Mouse (Mus musculus) lung, postnatal 10 days (tissue): ENCODE data around the gene Olfr819.
"Not testable (repeated sequence)": the region's sequence is repeated elsewhere in the genome, so short reads cannot be mapped to it uniquely, and the experiment has no call there.

ENCODE experiments used
- DNase-seq: peaks from one replicate; pipeline ENCODE4 v3.0.0; 2021

Olfr819 gene

DNA sequence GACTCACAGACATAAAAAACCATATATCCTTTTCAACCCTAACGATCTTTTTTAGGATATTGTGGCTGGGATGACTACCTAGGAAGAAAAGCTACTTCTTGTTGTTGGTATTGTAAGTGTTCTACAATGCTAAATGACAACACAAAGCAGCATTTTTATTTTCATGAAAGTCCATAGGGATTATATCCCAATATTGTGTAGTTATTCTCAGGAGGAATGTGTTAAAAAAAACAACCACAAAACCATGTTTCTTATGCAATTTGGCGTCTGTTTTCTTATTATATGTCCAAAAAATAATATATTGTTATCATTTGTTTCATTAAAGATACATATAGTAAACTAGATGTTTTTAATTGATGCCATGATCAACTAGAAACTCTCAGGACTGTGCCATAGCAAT lies at the start of gene Olfr819:
Gene Olfr819 (minus strand): TSS at position 101 of the 400 bp plus-strand sequence.
- DNase-seq, result not testable (repeated sequence)

DNA sequence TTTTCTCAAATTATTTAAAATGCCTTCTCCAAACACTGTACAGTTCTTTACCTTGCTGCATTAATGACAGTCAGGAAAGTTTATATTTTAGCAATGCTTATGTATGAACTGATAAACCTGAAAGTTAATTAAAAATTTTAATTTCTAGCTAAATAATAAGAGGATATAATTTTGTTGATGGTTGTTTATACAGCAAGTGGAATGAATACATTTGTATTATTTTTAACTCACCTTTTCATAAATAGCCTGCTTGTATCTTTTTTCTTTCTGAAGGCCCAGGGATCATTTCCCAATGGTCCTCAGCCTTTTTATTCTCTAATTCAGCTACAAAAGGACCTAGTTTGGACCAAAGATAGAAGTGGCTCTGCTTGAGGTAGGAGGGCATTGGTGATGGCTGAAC lies 45.3 kb upstream of the Olfr819 start, which contains the start of gene Olfr820:
Gene Olfr820 (plus strand): TSS at position 301 of the 400 bp plus-strand sequence.
- DNase-seq, result no peak

DNA sequence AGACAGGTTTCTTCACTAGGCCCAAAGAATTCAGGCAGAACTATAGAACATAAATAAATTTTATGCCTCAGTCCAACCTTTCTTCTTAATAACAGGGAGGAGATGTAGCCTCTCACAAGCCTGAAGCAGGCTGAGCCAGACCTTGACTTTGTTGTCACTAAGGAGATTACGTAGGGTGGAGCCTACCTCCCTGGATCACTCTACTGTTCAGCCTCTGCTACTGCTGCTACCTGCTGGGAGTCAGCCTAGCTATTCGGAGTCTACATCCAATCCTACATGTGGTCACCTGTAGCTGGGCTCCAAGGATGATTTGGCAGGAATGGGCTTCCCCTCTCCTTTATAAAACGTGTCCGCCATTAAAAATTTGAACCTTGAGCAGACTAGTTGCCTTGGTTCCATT lies 38.3 kb upstream of the Olfr819 start:
- DNase-seq, result not testable (repeated sequence)

DNA sequence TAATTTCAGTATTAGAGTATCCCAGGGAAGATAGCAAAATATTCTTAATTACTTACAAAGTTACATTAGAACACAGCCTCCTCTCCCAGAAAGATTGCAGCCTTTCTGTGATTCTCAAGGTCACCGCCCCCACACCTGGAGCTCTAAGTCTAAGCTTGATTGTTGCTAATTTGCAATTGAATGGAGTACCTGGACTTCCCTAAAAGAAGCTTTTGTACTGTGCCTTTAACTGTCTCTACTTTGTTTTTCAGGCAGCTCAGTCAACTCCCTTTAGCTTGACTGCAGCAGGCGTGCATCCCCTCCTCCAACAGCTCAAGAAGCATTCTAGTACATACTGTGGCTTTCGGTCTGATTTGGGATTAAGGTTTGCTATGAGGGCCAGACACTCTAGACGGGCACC lies 37.0 kb upstream of the Olfr819 start:
- DNase-seq, result not testable (repeated sequence)

DNA sequence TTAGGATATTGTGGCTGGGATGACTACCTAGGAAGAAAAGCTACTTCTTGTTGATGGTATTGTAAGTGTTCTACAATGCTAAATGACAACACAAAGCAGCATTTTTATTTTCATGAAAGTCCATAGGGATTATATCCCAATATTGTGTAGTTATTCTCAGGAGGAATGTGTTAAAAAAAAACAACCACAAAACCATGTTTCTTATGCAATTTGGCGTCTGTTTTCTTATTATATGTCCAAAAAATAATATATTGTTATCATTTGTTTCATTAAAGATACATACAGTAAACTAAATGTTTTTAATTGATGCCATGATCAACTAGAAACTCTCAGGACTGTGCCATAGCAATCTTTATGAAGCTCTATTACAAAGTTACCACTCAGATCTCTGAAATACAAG lies 17.9 kb upstream of the Olfr819 start, which contains the start of gene Gm10310:
Gene Gm10310 (minus strand): TSS at position 101 of the 400 bp plus-strand sequence.
- not testable (repeated sequence) for DNase-seq

DNA sequence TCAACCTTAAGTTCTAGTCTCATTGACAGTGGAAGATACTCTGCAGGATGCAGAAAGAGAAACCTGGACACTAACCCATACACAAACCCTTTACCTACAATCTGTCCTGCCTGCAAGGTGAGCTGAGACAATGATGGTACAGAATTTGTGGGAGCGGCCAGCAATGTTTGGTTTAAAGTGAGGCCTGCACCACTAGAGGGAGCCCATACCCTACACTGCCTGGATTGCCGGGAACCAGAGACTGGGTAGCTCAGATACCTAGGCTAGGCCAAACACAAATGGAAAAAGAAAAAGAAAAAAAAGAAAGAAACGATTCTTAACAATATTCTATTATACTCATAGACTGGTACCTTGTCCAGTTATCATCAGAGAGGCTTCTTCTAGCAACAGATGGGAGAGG lies 14.8 kb upstream of the Olfr819 start:
- not testable (repeated sequence) for DNase-seq

DNA sequence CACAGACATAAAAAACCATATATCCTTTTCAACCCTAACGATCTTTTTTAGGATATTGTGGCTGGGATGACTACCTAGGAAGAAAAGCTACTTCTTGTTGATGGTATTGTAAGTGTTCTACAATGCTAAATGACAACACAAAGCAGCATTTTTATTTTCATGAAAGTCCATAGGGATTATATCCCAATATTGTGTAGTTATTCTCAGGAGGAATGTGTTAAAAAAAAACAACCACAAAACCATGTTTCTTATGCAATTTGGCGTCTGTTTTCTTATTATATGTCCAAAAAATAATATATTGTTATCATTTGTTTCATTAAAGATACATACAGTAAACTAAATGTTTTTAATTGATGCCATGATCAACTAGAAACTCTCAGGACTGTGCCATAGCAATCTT lies 9.0 kb upstream of the Olfr819 start, which contains the start of gene Olfr247:
Gene Olfr247 (minus strand): TSS at position 101 of the 400 bp plus-strand sequence.
- DNase-seq, result not testable (repeated sequence)

DNA sequence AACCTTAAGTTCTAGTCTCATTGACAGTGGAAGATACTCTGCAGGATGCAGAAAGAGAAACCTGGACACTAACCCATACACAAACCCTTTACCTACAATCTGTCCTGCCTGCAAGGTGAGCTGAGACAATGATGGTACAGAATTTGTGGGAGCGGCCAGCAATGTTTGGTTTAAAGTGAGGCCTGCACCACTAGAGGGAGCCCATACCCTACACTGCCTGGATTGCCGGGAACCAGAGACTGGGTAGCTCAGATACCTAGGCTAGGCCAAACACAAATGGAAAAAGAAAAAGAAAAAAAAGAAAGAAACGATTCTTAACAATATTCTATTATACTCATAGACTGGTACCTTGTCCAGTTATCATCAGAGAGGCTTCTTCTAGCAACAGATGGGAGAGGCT lies 5.9 kb upstream of the Olfr819 start:
- not testable (repeated sequence) for DNase-seq

DNA sequence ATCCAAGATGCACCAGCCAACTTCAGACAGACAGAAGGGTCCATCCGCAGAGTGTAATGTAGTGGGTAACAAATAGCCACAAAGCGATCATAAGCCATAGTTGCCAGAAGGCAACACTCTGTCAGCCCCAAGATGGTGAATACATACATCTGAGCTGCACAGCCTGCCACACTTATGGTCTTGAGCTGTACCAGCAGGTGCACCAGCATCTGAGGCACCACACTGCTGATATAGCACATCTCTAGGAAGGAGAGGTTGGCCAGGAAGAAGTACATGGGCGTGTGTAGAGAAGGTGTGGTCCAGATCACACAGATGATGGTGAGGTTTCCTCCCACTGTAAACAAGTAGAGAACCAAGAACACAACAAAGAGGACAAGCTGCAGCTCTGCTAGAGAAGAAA lies 834 bp downstream of the Olfr819 start:
- DNase-seq, result not testable (repeated sequence)

DNA sequence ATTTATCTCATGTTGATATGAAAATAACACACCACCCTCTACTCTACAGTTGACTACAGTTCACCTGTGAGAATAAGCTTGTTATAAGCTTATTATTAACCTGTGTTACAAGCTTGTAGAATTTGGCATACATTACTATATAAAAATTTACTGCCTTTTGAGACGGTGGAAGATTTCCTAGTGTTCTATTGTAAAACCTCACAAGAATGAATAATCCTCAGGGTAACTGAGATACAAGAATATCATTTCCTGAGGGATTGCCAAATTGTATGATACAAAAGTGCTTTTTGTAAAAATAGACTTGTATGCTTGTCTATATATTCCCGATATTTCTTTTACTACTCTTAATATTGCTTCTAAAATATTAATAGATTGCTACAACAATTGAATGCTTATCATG lies 18.1 kb downstream of the Olfr819 start, which contains the start of gene Olfr818:
Gene Olfr818 (minus strand): TSS at position 101 of the 400 bp plus-strand sequence.
- DNase-seq, result no peak

DNA sequence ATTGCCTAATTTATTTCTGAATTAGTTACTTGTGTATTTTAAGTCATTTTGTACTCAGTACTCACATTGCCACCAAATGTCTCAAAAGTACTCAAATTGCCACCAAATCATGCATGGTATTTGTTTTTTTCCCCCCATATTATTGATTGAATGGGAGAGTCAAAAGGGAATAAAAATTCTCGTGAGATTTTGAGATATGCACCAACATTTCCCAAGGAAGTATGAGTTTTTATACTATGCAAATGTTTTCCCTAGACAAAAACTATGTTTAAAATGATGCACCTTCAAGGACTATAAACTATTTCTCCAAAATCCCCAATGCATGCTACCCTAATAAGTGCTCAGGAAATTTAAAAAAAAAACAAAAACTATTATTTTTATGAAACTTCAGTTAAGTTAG lies 51.6 kb downstream of the Olfr819 start, which contains the start of gene Olfr816:
Gene Olfr816 (minus strand): TSS at position 101 of the 400 bp plus-strand sequence.
- no peak for DNase-seq
